Mouse (Mus musculus) cortical plate, adult 2 months (tissue): ENCODE data around the gene Elk3.

Experiments used
- CTCF ChIP-seq: fragments of 200-500 bp; IDR thresholded peaks from 2 replicates; pipeline ENCODE4 v1.5.1; 2011; ENCODE audit warnings: mild to moderate bottlenecking, control low read depth, low read length; ENCODE audit not compliant: insufficient read depth; ENCODE audit errors: extremely low read depth
- POLR2A ChIP-seq: fragments of 200-500 bp; IDR thresholded peaks from 2 replicates; pipeline ENCODE4 v1.6.1; 2011; ENCODE audit warnings: mild to moderate bottlenecking, low read length, control low read depth; ENCODE audit not compliant: insufficient read depth; ENCODE audit errors: extremely low read depth

DNA sequence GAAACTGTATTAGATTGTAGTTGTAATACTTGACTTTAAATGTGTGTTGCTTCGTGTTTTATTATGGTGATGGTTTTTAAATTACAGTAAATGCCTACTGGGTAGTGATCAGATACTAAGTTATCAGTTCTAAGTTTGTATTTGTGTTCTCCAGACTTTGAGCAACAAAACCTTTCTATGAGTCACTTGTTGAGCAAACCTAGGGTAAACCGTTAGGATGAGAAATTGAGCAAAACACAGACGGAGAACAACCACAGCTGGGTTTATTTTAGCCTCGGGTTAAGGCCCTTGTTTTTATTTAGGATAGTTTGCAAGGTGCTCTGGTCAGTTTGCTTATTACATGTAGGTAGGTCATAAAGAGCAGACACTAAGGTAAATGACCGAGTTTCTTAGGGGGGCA is 103.8 kb downstream of the Elk3 start:
- TF ChIP-seq POLR2A (no peak), CTCF (no peak)
